Mouse (Mus musculus) spleen, adult 2 months (tissue): ENCODE results near the gene Chst15.

ENCODE experiments used
- CTCF ChIP-seq: fragments of 200-500 bp; IDR thresholded peaks from 2 replicates; pipeline ENCODE4 v1.5.1; 2011; ENCODE audit warnings: mild to moderate bottlenecking, inconsistent platforms; ENCODE audit not compliant: insufficient read depth, insufficient read length, insufficient replicate concordance; ENCODE audit errors: extremely low read depth
- POLR2A ChIP-seq: fragments of 200-500 bp; IDR thresholded peaks from 2 replicates; pipeline ENCODE4 v1.6.1; 2011; ENCODE audit warnings: low read depth, low read length, inconsistent platforms

DNA sequence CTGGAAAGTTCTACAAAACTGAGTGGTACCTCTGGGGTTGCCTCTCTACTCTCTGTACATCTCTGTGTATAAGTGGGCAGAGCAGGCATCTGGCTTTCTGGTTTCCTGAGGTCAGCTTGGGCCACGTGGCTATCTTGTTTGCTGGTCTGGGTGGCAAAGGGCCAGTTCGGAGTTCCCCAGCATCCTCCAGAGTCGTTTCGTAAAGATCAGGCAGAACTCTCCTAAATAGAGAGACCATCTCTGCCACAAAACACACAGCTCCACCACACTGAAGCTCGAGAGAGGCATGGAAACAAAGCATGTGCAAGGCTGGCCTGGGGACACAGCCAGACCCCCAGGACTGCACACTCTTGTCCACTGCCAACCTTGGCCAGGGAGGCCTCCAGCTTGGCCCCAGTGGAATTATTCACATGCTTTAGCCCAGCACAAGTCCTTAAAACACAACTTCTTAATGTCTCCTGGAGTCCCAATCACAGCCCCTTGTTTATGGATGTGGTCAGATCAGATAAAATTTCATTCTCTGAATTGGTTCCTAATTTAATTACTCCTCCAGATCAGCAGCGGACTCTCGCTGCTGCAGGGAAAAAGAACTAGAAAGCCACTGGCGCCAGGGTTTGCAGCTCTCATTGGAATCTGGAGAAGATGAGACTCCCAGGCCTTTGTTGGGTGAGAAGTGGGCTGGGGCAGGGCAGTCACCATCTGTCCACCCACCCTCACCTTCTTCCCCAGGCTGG, 14.4 kb downstream of the Chst15 start:
- TF ChIP-seq CTCF (no peak), POLR2A (no peak)
